Mouse (Mus musculus): ENCODE data around the gene Sh3pxd2a. TPM values are rescaled to one million over a fixed set of nuclear protein-coding genes. Genes with fewer than 3 reads are reported as not detected.
A peak's percentile ranks its signal among the peaks of the same experiment; 100 is the strongest.

The Sh3pxd2a gene
- polyA plus RNA-seq, 1 experiment from 2014 or later = 2.1 TPM

- ATAC-seq (ENCODE audit: low read depth) = peak; percentile 54
- Histone ChIP-seq H3K4me1 (ENCODE audit: control insufficient read depth, insufficient read depth, low read length) (0 out of 2 replicates have a peak, but pooled peaks cover 6% of the 10 kb centered on the region), H3K9me3 (ENCODE audit: control insufficient read depth, low read length) (no peaks in the 10 kb centered on the region), H3K9ac (replicated peaks; ENCODE audit: low read depth, low read length) (no peak overlapping the region), H3K27ac (ENCODE audit: low read depth, low read length) (no peak overlapping the region), H3K4me3 (ENCODE audit: low read depth, low read length) (no peak overlapping the region), H3K4me2 (ENCODE audit: low read depth, low read length) (no peak overlapping the region), H3K27me3 (ENCODE audit: control insufficient read depth, insufficient read depth, low read length) (no peaks in the 10 kb centered on the region), H3K36me3 (ENCODE audit: control insufficient read depth, insufficient read depth, low read length) (no peaks in the 10 kb centered on the region)
- 50% methylated on average over 5 of the region's 5 CpGs for WGBS
Observed at GRCm38 (mm10) chr19:47438445-47438844, 25.8 kb downstream of the Sh3pxd2a start.

DNA sequence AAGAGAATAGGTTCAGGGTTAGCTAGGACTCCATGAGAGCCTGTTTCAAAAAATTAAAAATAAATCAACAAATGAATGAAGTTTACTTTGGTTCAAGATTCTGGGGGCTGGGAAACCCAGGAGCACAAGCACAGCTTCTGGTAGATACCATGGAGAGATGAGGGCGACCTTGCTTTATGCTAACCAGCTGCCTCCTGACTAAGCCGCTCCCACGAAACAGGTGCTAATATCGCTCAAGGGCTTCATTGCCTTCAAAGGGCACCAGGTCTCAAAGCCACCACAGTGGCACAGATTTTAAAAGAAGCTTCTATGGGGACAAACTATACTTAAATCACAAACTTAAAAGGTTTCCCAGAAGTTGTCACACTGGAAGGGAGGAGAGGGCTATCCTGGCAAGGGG is 27.2 kb downstream of the Sh3pxd2a start:
- no peak overlapping the region for H3K4me3 ChIP-seq (ENCODE audit: low read depth, low read length)
- no peak overlapping the region for H3K4me2 ChIP-seq (ENCODE audit: low read depth, low read length)
- no peak overlapping the region for H3K9ac ChIP-seq (replicated peaks; ENCODE audit: low read depth, low read length)
- H3K9me3 ChIP-seq (ENCODE audit: control insufficient read depth, low read length) = no peaks in the 10 kb centered on the region
- H3K27ac ChIP-seq (ENCODE audit: low read depth, low read length) = no peak overlapping the region
- H3K4me1 ChIP-seq (ENCODE audit: control insufficient read depth, insufficient read depth, low read length) = 0 out of 2 replicates have a peak, but pooled peaks cover 6% of the 10 kb centered on the region
- 90% methylated on average over 4 of the region's 4 CpGs for WGBS
- no peak for ATAC-seq (ENCODE audit: low read depth)
- H3K36me3 ChIP-seq (ENCODE audit: control insufficient read depth, insufficient read depth, low read length) = no peaks in the 10 kb centered on the region
- no peaks in the 10 kb centered on the region for H3K27me3 ChIP-seq (ENCODE audit: control insufficient read depth, insufficient read depth, low read length)

DNA sequence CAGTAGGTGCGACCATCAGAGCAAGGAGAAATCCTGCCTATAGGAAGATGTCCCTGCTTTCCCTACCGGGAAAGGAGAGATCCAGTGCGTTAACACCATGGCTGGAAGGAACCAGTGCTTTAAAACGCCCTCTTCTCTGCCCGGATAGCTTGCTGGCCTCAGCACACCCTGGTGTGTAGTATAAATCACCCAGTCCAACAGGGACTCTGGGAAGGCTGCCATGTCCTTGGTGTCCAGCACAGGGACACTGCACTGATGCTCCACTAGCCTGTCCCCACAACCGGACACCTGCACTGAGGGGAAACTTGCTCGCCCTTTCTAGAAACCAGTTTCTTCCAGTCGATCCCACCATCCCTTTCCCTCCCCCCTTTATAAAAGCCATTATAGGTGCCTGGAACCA is 28.0 kb downstream of the Sh3pxd2a start:
- H3K27me3 ChIP-seq (ENCODE audit: control insufficient read depth, insufficient read depth, low read length) = no peaks in the 10 kb centered on the region
- H3K4me2 ChIP-seq (ENCODE audit: low read depth, low read length) = no peak overlapping the region
- H3K4me3 ChIP-seq (ENCODE audit: low read depth, low read length) = no peak overlapping the region
- ATAC-seq (ENCODE audit: low read depth) = no peak
- no peak overlapping the region for H3K27ac ChIP-seq (ENCODE audit: low read depth, low read length)
- 88% methylated on average over 8 of the region's 8 CpGs for whole genome bisulfite sequencing
- H3K36me3 ChIP-seq (ENCODE audit: control insufficient read depth, insufficient read depth, low read length) = no peaks in the 10 kb centered on the region
- H3K9me3 ChIP-seq (ENCODE audit: control insufficient read depth, low read length) = no peaks in the 10 kb centered on the region
- H3K9ac ChIP-seq (replicated peaks; ENCODE audit: low read depth, low read length) = no peak overlapping the region
- 0 out of 2 replicates have a peak, but pooled peaks cover 6% of the 10 kb centered on the region for H3K4me1 ChIP-seq (ENCODE audit: control insufficient read depth, insufficient read depth, low read length)

DNA sequence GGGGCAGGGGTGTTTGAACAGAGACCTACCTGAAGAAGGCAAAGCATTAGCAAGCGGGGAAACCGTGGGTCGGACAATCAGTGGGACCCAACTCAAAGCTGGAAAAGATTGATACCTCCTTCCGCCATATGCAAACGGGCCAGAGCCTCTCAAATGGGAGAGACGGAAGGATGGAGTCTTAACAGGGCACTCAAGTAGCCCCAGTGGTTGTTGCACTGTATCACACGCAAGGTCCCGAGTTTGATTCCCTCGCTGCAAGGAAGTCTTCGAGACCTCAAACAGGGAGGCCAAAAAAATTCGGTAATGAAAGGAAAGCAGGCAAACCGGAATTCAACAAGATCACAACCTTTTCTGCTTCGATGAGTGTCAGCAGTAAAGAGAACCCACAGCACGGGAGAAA is 29.5 kb downstream of the Sh3pxd2a start:
- no peak overlapping the region for H3K9ac ChIP-seq (replicated peaks; ENCODE audit: low read depth, low read length)
- no peak overlapping the region for H3K27ac ChIP-seq (ENCODE audit: low read depth, low read length)
- no peaks in the 10 kb centered on the region for H3K36me3 ChIP-seq (ENCODE audit: control insufficient read depth, insufficient read depth, low read length)
- WGBS = 96% methylated on average over 14 of the region's 14 CpGs
- H3K4me2 ChIP-seq (ENCODE audit: low read depth, low read length) = no peak overlapping the region
- H3K4me3 ChIP-seq (ENCODE audit: low read depth, low read length) = no peak overlapping the region
- no peaks in the 10 kb centered on the region for H3K9me3 ChIP-seq (ENCODE audit: control insufficient read depth, low read length)
- H3K4me1 ChIP-seq (ENCODE audit: control insufficient read depth, insufficient read depth, low read length) = 0 out of 2 replicates have a peak, but pooled peaks cover 6% of the 10 kb centered on the region
- ATAC-seq (ENCODE audit: low read depth) = no peak
- no peaks in the 10 kb centered on the region for H3K27me3 ChIP-seq (ENCODE audit: control insufficient read depth, insufficient read depth, low read length)

DNA sequence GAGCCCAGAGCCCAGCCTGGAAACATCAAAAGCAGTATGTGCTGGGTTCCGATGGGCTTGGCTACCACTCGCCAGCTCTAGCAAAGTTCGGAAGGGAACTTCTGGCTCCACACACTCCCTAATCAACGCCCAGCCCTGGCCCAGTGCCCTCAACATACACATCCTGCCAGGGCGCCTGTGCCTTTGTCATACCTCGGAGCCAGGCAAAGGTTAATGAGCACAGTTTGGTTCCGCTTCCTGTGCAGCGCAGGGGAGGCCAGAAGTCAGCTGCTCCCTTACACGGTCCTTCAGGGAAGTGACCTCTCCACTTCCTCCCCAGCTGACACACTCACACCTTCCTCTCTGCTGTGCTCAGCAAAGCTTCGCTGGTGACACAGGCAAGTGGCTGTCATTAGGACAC is 31.9 kb downstream of the Sh3pxd2a start:
- no peak for ATAC-seq (ENCODE audit: low read depth)
- Histone ChIP-seq H3K4me2 (ENCODE audit: low read depth, low read length) (no peak overlapping the region), H3K27me3 (ENCODE audit: control insufficient read depth, insufficient read depth, low read length) (no peaks in the 10 kb centered on the region), H3K27ac (ENCODE audit: low read depth, low read length) (no peak overlapping the region), H3K36me3 (ENCODE audit: control insufficient read depth, insufficient read depth, low read length) (no peaks in the 10 kb centered on the region), H3K9ac (replicated peaks; ENCODE audit: low read depth, low read length) (no peak overlapping the region), H3K4me1 (ENCODE audit: control insufficient read depth, insufficient read depth, low read length) (peaks cover 10% of the 10 kb centered on the region; the same call in 1 of the 2 replicates), H3K9me3 (ENCODE audit: control insufficient read depth, low read length) (no peaks in the 10 kb centered on the region), H3K4me3 (ENCODE audit: low read depth, low read length) (no peak overlapping the region)
- WGBS = 54% methylated on average over 10 of the region's 10 CpGs

DNA sequence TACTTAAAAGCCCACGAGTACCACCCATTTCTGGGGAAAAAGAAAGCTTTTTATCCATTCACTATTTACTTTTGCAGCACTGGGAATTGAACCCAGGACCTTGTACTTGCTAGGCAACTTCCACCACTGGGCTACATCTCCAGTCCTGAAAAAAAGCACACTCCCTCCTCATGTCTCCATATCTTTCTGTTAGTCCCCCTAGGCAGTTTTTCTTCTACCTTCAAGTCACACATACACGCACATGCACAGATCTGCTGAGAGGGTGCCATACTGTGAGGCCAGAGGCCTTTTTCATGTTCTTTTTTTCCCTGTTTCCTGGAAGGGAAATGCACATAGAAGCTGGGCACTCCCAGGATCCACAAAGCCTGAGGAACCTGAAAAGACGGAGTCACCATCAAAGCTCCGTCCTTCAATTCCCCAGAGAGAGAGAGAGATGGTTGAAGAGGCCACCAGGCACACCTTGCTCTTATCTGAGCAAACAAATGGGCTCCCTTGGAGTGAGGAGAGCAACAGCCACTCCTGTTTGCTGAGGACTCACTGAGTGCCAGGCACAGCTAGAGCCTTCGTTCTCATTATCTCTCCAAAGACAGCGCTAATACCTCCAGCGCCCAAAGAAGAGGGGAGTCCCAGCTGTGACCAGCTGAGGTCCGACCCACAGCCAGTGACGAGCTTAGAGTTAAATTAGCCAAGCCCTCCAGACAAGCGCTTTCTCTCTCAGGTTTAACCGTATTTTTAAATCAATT is 32.8 kb downstream of the Sh3pxd2a start:
- Histone ChIP-seq H3K36me3 (ENCODE audit: control insufficient read depth, insufficient read depth, low read length) (no peaks in the 10 kb centered on the region), H3K27me3 (ENCODE audit: control insufficient read depth, insufficient read depth, low read length) (no peaks in the 10 kb centered on the region), H3K9me3 (ENCODE audit: control insufficient read depth, low read length) (no peaks in the 10 kb centered on the region), H3K4me1 (ENCODE audit: control insufficient read depth, insufficient read depth, low read length) (peaks cover 10% of the 10 kb centered on the region; the same call in 1 of the 2 replicates), H3K4me2 (ENCODE audit: low read depth, low read length) (no peak overlapping the region), H3K4me3 (ENCODE audit: low read depth, low read length) (no peak overlapping the region), H3K27ac (ENCODE audit: low read depth, low read length) (no peak overlapping the region), H3K9ac (replicated peaks; ENCODE audit: low read depth, low read length) (no peak overlapping the region)
- WGBS = 69% methylated on average over 11 of the region's 11 CpGs
- no peak for ATAC-seq (ENCODE audit: low read depth)

GRCm38 (mm10) chr19:47430160-47430559 is 34.0 kb downstream of the Sh3pxd2a start:
- Histone ChIP-seq H3K9me3 (ENCODE audit: control insufficient read depth, low read length) (no peaks in the 10 kb centered on the region), H3K4me3 (ENCODE audit: low read depth, low read length) (no peak overlapping the region), H3K4me1 (ENCODE audit: control insufficient read depth, insufficient read depth, low read length) (peaks cover 10% of the 10 kb centered on the region; the same call in 1 of the 2 replicates), H3K27me3 (ENCODE audit: control insufficient read depth, insufficient read depth, low read length) (no peaks in the 10 kb centered on the region), H3K9ac (replicated peaks; ENCODE audit: low read depth, low read length) (no peak overlapping the region), H3K27ac (ENCODE audit: low read depth, low read length) (no peak overlapping the region), H3K4me2 (ENCODE audit: low read depth, low read length) (no peak overlapping the region), H3K36me3 (ENCODE audit: control insufficient read depth, insufficient read depth, low read length) (no peaks in the 10 kb centered on the region)
- 92% methylated on average over 2 of the region's 2 CpGs for WGBS
- ATAC-seq (ENCODE audit: low read depth) = no peak

DNA sequence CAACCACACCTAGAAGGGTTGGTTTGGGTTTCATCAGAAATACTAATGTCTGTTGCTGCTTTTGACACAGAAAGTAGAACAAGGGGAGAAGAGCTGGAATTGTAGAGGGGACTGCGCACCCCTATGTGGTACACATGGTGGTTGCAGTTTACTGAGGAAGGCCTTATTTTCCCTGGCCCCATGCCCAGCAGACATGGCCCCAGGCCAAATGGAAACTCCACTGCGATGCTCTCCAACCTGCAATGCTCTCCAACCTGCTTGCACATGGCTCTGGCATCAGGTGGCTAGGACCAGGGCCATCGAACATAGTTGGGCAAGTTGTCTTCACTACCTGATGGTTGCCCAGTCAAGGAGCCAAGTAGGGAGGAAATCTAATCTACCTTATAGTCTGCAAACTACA is 35.0 kb downstream of the Sh3pxd2a start:
- H3K9ac ChIP-seq (replicated peaks; ENCODE audit: low read depth, low read length) = no peak overlapping the region
- H3K9me3 ChIP-seq (ENCODE audit: control insufficient read depth, low read length) = no peaks in the 10 kb centered on the region
- no peaks in the 10 kb centered on the region for H3K27me3 ChIP-seq (ENCODE audit: control insufficient read depth, insufficient read depth, low read length)
- H3K4me2 ChIP-seq (ENCODE audit: low read depth, low read length) = no peak overlapping the region
- no peak for ATAC-seq (ENCODE audit: low read depth)
- no peak overlapping the region for H3K27ac ChIP-seq (ENCODE audit: low read depth, low read length)
- no peaks in the 10 kb centered on the region for H3K36me3 ChIP-seq (ENCODE audit: control insufficient read depth, insufficient read depth, low read length)
- peaks cover 10% of the 10 kb centered on the region; the same call in 1 of the 2 replicates for H3K4me1 ChIP-seq (ENCODE audit: control insufficient read depth, insufficient read depth, low read length)
- WGBS = 74% methylated on average over 3 of the region's 3 CpGs
- H3K4me3 ChIP-seq (ENCODE audit: low read depth, low read length) = no peak overlapping the region

DNA sequence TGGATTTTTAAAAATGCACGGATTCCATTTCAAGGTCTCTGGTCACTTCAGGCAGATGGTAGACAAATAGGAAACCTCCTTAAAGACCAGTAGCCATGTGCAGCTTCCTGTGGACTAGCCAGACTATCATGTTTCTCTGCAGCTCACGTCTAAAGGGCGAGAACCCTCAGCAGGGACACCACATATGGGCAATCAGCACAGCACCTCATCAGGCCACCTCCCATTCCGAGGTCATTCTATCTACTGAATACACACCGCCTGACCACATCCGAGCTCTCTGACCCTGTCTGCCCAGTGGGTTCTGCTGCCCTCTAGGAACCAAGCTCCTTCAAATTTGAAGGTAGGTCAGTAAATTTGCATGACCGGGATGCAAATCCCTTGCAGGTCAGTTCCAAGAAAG is 35.4 kb downstream of the Sh3pxd2a start:
- no peak for ATAC-seq (ENCODE audit: low read depth)
- no peak overlapping the region for H3K4me2 ChIP-seq (ENCODE audit: low read depth, low read length)
- no peak overlapping the region for H3K4me3 ChIP-seq (ENCODE audit: low read depth, low read length)
- H3K9me3 ChIP-seq (ENCODE audit: control insufficient read depth, low read length) = no peaks in the 10 kb centered on the region
- no peaks in the 10 kb centered on the region for H3K27me3 ChIP-seq (ENCODE audit: control insufficient read depth, insufficient read depth, low read length)
- 65% methylated on average over 7 of the region's 7 CpGs for WGBS
- no peak overlapping the region for H3K27ac ChIP-seq (ENCODE audit: low read depth, low read length)
- H3K9ac ChIP-seq (replicated peaks; ENCODE audit: low read depth, low read length) = no peak overlapping the region
- peaks cover 10% of the 10 kb centered on the region; the same call in 1 of the 2 replicates for H3K4me1 ChIP-seq (ENCODE audit: control insufficient read depth, insufficient read depth, low read length)
- H3K36me3 ChIP-seq (ENCODE audit: control insufficient read depth, insufficient read depth, low read length) = no peaks in the 10 kb centered on the region

Data from neural tube, embryonic 14.5 days (tissue).